Mouse (Mus musculus) heart, embryonic 10.5 days (tissue): Measurements from ENCODE around the gene Exoc3l. TPM values are rescaled to one million over a fixed set of nuclear protein-coding genes. Genes with fewer than 3 reads are reported as not detected.
A peak's percentile ranks its signal among the peaks of the same experiment; 100 is the strongest.

ENCODE experiments used
- DNase-seq: peaks from one replicate; pipeline ENCODE4 v3.0.0-alpha.2; 2017; ENCODE audit warnings: low spot score
- H3K27ac ChIP-seq: fragments of 300-500 bp; sonication (generic); 2 replicates; pipeline ENCODE4 v1.5.1; 2016; ENCODE audit warnings: mild to moderate bottlenecking
- H3K27me3 ChIP-seq: fragments of 300-500 bp; sonication (generic); 2 replicates; pipeline ENCODE4 v1.6.1; 2016; ENCODE audit warnings: mild to moderate bottlenecking; ENCODE audit not compliant: poor library complexity, insufficient read depth, severe bottlenecking
- H3K36me3 ChIP-seq: fragments of 300-500 bp; sonication (generic); 2 replicates; pipeline ENCODE4 v1.6.1; 2016; ENCODE audit warnings: mild to moderate bottlenecking, moderate library complexity
- H3K4me1 ChIP-seq: fragments of 300-500 bp; sonication (generic); 2 replicates; pipeline ENCODE4 v1.6.1; 2016; ENCODE audit warnings: mild to moderate bottlenecking
- H3K4me3 ChIP-seq: fragments of 300-500 bp; sonication (generic); 2 replicates; pipeline ENCODE4 v1.5.1; 2016; ENCODE audit warnings: mild to moderate bottlenecking, moderate library complexity
- H3K9me3 ChIP-seq: fragments of 300-500 bp; sonication (generic); 2 replicates; pipeline ENCODE4 v1.6.1; 2016; ENCODE audit warnings: mild to moderate bottlenecking, moderate library complexity
- WGBS: fragments of 180-500 bp; shearing (Covaris S2); methylation state at CpG from one replicate; pipeline ENCODE4 v1.1.7; 2016; 5-methylcytosine and 5-hydroxymethylcytosine counted together
- polyA plus RNA-seq: library from polyadenylated mRNA; unstranded; fragments of >200 nt; fragmentation: Nextera tagmentation; extraction: Ambion mirVana; gene quantifications from 2 replicates; pipeline ENCODE4 v1.2.1, GENCODE M21; 2016

The Exoc3l gene
- polyA plus RNA-seq, 1 experiment from 2014 or later, result 16.7 TPM

DNA sequence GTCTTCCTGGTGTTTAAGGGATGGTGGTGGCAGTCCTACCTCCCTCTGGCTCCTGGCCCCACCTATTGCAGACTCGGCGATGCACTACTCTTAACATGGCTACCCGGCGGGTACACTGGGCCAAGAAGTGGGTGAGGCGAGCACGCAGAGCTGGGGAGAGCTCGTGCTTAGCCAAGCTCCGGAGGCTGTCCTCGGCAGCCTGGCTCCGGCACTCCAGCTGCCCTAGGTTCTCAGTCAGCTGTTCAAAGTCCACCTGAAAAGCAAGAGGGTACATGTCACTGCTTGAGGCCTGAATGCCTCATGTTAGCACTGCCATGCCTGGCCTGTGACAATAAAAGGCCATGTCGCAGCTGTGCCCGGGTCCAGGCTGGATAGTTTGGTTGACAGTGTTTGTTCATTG, 34.4 kb upstream of the Exoc3l start:
- Histone ChIP-seq H3K27me3 (no peaks in the 10 kb centered on the region), H3K4me1 (peaks cover 18% of the 10 kb centered on the region), H3K27ac (no peak overlapping the region), H3K36me3 (peaks cover 75% of the 10 kb centered on the region), H3K9me3 (no peaks in the 10 kb centered on the region), H3K4me3 (no peak overlapping the region)
- DNase-seq, result no peak
- 96% methylated on average over 12 of the region's 12 CpGs for WGBS

DNA sequence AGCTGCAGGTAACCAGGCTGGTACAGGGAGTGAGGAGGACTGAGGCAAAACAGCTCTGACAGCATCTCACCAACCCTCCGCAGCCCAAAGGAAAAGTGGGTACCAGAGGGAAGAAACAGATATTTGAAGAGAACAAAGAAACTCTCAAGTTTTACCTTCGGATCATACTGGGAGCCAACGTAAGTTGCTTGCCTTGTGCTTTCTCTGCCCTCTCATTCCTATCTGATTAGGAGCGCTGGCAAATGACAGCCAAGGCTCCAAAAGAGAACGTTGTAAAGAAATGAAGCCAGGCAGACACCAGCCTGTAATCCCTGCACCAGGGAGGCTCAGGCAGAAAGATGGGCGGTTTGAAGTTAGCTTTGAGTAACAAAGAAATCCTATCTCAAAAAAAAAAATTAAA, 31.1 kb upstream of the Exoc3l start:
- Histone ChIP-seq H3K27me3 (no peaks in the 10 kb centered on the region), H3K9me3 (no peaks in the 10 kb centered on the region), H3K4me3 (peak overlapping the region; percentile 82), H3K27ac (peak overlapping the region; percentile 92), H3K4me1 (peaks cover 27% of the 10 kb centered on the region), H3K36me3 (peaks cover 51% of the 10 kb centered on the region)
- WGBS, result 35% methylated on average over 6 of the region's 6 CpGs
- no peak for DNase-seq

DNA sequence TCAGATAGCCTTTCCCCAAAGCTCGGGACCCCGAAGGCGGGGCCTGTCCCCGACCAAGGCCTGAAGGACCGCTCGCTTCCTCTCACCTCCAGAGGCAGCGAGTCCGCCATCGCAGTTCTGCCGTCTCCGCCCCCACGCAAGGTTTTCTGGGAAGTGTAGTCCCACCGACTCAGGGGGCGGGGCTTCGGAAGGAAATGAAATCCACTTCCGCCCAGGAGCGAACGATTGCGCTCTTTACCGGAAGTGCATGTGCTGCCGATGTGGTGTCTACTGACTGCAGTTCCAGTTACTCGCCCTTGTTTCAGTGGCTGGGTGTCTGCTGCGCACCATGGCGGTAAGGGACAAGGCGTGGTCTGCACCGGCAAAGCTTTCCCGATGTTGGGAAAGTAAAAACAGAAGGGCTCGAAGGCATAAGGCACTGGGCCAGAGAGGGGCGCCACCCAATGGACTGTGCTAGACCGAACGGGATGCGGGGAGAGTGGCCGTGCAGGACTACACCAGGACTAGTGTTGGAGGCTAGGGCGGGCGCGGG, 30.3 kb upstream of the Exoc3l start, which contains the start of the genes Lrrc29 and Tmem208:
Gene Lrrc29, minus strand, starts transcription at position 138 of the 532 bp plus-strand sequence.
Gene Tmem208, plus strand, starts transcription at position 214 of the 532 bp plus-strand sequence.
- under 1% methylated on average over 36 of the region's 36 CpGs for WGBS

DNA sequence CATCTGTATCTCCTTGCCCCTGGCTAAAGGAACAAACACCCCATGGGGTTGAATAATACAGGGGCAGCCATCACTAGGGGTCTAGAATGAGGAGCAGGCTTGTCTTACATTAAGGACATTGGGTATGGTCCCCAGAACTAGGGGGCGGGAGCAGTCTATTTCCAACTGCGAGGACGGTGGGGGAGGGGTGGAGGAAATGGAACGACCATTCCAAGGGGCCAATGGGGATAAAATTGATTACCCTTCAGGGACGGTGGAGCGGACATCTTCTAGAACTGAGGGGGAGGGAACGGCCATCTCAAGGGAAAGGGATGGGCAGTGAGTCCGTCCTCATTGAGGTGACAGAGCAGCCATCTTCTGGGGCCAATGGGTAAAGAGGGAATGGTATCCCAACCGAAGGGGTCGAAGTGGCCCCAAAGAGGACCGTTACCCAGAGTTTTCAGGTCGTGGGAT, 29.8 kb upstream of the Exoc3l start:
- no peak for DNase-seq
- Histone ChIP-seq H3K36me3 (peaks cover 38% of the 10 kb centered on the region), H3K27me3 (no peaks in the 10 kb centered on the region), H3K9me3 (no peaks in the 10 kb centered on the region), H3K4me1 (peaks cover 25% of the 10 kb centered on the region), H3K27ac (peak overlapping the region; percentile 92), H3K4me3 (peak overlapping the region; percentile 82)
- 1% methylated on average over 12 of the region's 12 CpGs for WGBS

More for the DNA sequence above, 30.3 kb upstream of the Exoc3l start, which contains the start of the genes Lrrc29 and Tmem208:
- Histone ChIP-seq H3K27me3 (no peaks in the 10 kb centered on the region), H3K4me1 (peaks cover 25% of the 10 kb centered on the region), H3K9me3 (no peaks in the 10 kb centered on the region), H3K27ac (peak within 1 kb of the TSS; percentile 92), H3K36me3 (peaks cover 44% of the 10 kb centered on the region), H3K4me3 (peak within 1 kb of the TSS; percentile 82)
- peak; percentile 99 for DNase-seq

DNA sequence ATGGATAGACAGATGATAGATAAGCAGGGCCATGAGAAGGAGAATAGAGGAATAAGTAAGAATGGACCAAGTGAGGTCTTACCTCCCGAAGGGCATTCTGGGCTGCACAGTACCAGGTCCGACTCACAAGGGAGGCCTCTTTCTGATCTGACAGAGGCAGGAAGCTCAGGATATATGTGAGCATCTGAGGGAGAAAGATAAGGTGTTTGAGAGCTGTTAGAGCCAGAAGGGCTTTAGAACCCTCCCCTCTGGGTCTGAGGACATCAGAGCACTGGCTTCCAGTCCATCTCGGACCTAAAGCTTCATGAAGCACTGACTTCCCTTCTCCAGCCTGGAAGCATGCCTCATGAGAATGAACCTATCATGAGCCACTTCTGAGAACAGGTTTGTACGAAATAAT, 27.3 kb upstream of the Exoc3l start:
- Histone ChIP-seq H3K27ac (no peak overlapping the region), H3K4me3 (no peak overlapping the region)

DNA sequence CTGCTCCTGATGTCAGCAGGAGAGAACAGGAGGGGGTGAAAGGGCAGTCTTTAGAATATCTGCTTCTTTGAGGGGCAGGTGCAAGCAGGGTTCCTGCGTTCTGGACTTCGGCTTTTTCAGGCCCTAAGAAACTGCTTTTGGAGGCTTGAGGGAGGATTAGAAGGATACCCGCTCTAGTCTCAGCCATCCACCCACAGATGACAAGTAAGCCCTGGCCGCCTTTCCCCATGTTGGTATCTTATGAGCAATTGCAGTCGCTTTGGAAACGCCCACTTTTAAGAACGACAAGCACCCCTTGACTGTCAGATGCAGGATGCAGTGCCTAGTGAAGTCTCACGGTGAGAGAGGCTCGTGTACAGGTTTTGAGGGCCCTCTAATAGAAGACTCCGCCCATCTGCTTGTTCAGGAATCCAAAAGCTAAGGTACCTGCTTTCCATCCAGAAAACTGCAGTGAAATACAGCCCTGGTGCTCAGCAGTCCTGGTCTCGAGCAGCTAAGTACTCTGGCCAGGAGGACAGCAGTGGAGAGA, 22.8 kb upstream of the Exoc3l start:
- WGBS, result 79% methylated on average over 11 of the region's 11 CpGs
- H3K9me3 ChIP-seq, result no peaks in the 10 kb centered on the region
- no peak for DNase-seq
- H3K4me3 ChIP-seq, result no peak overlapping the region
- no peaks in the 10 kb centered on the region for H3K27me3 ChIP-seq
- peaks cover 57% of the 10 kb centered on the region for H3K36me3 ChIP-seq
- peaks cover 21% of the 10 kb centered on the region; the same call in 1 of the 2 replicates for H3K4me1 ChIP-seq
- H3K27ac ChIP-seq, result no peak overlapping the region

More for the DNA sequence above, 27.3 kb upstream of the Exoc3l start:
- Histone ChIP-seq H3K4me1 (peaks cover 30% of the 10 kb centered on the region), H3K9me3 (no peaks in the 10 kb centered on the region), H3K27me3 (no peaks in the 10 kb centered on the region), H3K36me3 (peaks cover 27% of the 10 kb centered on the region)
- 77% methylated on average over 4 of the region's 4 CpGs for WGBS
- DNase-seq, result no peak

DNA sequence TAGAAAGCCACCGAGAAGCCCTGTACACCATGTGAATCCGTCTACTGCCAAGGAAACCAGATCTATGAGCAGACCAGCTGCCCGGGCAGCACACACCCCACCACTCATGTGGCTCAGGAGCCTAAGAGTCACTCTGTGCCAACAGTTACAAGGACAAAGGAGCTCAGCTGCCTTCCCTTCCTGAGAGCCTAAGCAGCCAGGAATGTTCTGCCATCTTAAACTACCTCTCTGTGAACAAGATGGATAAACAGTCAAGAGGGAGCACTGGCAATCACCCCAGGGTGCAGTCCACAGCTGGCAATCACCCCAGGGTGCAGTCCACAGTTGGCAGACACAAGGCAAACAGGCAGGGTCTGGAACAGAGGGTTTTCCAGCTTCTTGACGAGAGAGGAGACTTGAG, 22.0 kb upstream of the Exoc3l start:
- no peak for DNase-seq
- Histone ChIP-seq H3K36me3 (peaks cover 61% of the 10 kb centered on the region), H3K4me1 (peaks cover 24% of the 10 kb centered on the region; the same call in 1 of the 2 replicates), H3K27ac (no peak overlapping the region), H3K4me3 (no peak overlapping the region), H3K9me3 (no peaks in the 10 kb centered on the region), H3K27me3 (no peaks in the 10 kb centered on the region)
- WGBS, result 89% methylated on average over 4 of the region's 4 CpGs

DNA sequence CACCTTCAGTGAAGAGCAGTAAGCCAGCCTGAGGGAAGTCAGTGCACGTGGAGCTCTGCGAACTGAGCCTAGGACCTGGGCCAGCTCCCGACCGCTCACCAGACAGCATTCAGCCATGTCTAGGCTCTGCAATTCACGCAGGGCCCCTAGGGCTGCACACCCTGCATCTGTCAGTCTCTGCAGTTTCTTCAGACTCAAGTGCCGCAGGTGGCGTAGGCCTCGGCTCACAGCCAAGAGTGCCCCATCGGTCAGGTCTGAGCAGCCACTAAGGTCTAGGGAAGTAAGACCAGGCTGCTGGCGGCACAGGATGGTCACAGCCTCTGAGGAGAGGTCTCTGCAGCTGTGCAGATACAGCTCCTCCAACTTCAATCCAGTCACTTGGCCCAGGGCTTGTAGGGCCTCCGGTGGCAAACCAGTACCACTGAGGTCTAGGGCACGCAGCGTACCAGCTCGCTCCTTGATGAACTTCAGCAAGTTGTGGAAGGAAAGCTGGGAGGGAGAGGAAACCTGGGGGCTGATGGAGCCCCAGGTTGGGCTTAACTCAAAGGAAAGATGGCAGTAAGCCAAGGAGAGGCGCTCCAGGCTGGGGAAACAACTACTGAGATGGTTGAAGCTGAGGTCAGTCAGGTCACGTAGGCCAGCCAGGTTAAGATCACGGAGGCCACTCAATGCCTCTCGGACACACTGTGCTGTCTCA, 19.3 kb upstream of the Exoc3l start:
- H3K36me3 ChIP-seq, result peaks cover 79% of the 10 kb centered on the region
- no peak for DNase-seq
- H3K4me1 ChIP-seq, result peaks cover 24% of the 10 kb centered on the region; the same call in 1 of the 2 replicates
- H3K27ac ChIP-seq, result no peak overlapping the region
- 89% methylated on average over 18 of the region's 18 CpGs for WGBS
- H3K27me3 ChIP-seq, result no peaks in the 10 kb centered on the region
- H3K9me3 ChIP-seq, result no peaks in the 10 kb centered on the region
- H3K4me3 ChIP-seq, result no peak overlapping the region

DNA sequence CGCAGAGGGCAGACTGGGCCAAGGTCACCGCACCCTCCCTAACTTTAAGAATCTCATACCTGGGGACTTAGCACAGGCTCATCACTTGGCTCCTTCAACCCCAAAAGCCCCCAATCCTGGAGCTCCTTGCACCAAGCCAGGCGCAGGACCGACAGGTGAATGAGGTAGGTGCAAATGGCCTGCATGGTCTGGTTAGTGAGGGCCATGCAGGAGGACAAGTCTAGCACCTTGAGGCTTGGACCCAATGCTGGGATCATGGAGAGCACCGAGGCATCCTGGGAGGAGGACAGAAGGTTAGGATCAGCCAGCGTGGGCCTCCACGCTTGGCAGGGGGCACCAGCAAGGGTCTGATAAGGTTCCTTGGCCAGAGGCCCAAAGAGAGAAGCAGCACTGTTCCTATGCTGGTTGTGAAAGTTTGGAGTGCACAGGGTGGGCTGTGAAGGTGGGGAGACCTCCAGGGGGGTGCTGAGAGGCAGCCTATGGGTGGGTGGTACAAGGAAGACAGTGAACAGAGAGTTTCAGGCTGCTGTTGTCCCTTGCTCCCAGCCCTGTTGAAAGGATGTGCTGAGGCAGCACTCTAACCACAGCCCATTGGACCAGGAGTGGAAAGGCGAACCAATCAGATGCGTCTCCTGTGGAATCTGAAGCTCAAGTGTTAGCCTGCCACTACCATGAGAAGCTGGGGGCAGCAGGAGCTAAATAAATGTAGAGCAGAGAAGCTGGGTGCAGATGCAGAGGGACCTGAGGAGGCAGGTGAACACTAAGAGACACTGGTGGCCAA, 17.9 kb upstream of the Exoc3l start:
- no peak overlapping the region for H3K4me3 ChIP-seq
- H3K27me3 ChIP-seq, result no peaks in the 10 kb centered on the region
- 66% methylated on average over 9 of the region's 9 CpGs for WGBS
- no peak overlapping the region for H3K27ac ChIP-seq
- no peak for DNase-seq
- H3K36me3 ChIP-seq, result peaks cover 85% of the 10 kb centered on the region
- peaks cover 25% of the 10 kb centered on the region; the same call in 1 of the 2 replicates for H3K4me1 ChIP-seq
- H3K9me3 ChIP-seq, result no peaks in the 10 kb centered on the region

DNA sequence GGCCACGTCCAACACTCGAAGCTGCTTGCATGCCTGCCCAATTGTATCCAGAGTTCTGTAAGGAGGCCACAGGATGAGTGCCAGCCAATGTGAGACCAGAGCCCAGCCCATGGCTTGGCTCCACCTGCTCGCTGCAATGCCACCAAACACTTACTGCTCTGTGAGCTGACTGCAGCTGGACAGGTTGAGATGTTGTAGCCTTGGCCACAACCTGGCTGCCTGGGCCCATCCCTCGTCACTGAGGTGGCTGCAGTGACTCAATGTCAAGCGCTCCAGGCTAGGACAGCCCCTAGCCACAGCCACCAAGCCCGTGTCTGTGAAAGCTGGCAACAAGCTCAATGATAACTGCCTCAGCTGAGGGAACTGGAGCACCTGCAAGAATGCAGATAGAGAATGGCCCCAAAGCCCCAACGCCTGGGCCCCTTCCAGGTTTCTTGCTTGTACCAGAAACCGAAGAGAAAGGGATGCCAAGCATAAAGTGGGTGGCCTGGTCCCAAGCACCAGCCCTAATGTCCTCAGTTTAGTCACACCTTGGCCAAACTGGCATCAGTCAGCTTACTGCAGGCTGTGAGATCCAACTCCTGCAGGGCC, 17.1 kb upstream of the Exoc3l start:
- H3K27me3 ChIP-seq, result no peaks in the 10 kb centered on the region
- peaks cover 85% of the 10 kb centered on the region for H3K36me3 ChIP-seq
- H3K4me1 ChIP-seq, result peaks cover 22% of the 10 kb centered on the region; the same call in 1 of the 2 replicates
- no peak overlapping the region for H3K27ac ChIP-seq
- 90% methylated on average over 8 of the region's 8 CpGs for WGBS
- H3K9me3 ChIP-seq, result no peaks in the 10 kb centered on the region
- H3K4me3 ChIP-seq, result no peak overlapping the region
- DNase-seq, result no peak

DNA sequence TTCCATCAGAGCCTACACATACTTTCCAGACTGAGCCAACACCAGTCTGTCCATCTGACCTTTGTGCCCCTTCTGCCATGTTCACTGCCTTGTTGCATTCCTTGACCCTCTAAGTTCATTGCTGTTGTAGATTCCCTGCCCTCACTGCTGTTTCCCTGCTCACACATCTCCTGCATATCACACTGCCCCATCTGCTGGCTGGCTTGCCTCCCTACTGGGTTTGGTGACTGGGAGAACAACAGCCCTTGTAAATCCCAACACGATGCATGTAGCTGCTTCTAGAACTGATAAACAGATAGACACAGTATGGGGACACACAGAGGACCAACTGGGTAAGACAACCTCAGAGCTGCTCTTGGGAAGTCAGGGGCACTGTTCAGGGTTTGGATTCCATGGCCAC, 15.8 kb upstream of the Exoc3l start:
- Histone ChIP-seq H3K4me1 (peaks cover 28% of the 10 kb centered on the region; the same call in 1 of the 2 replicates), H3K27ac (no peak overlapping the region), H3K9me3 (no peaks in the 10 kb centered on the region), H3K4me3 (no peak overlapping the region), H3K27me3 (no peaks in the 10 kb centered on the region), H3K36me3 (peaks cover 92% of the 10 kb centered on the region)
- DNase-seq, result no peak
- WGBS, result 81% methylated on average over 1 of the region's 1 CpGs

DNA sequence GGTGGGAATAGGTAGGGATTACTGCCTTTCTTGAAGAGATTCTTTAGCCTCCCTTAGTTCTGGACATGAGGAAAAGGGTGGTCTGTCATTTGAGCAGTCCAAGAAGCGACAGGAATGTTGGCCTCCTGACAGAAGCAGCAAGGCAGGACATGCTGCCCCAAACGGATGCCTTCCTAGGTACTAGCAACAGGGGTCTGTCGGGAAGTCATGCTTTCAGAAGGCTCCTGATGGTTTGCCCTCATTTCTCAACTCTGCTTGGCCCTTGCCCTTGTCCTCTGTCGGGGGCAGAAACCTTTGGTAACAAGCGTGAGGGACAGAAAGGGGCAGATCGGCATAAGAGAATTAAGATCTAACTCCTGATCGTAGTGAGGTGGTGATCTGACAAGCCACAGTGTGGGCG, 14.2 kb upstream of the Exoc3l start:
- no peak overlapping the region for H3K4me3 ChIP-seq
- H3K36me3 ChIP-seq, result peaks cover 80% of the 10 kb centered on the region
- DNase-seq, result no peak
- H3K27me3 ChIP-seq, result no peaks in the 10 kb centered on the region
- H3K9me3 ChIP-seq, result no peaks in the 10 kb centered on the region
- H3K4me1 ChIP-seq, result peaks cover 38% of the 10 kb centered on the region
- no peak overlapping the region for H3K27ac ChIP-seq
- WGBS, result 85% methylated on average over 8 of the region's 8 CpGs
